Mouse (Mus musculus) embryonic facial prominence, embryonic 11.5 days (tissue): Measurements from ENCODE around the gene Olfml2a. TPM values are rescaled to one million over a fixed set of nuclear protein-coding genes. Genes with fewer than 3 reads are reported as not detected.
"Not testable (repeated sequence)": the region's sequence is repeated elsewhere in the genome, so short reads cannot be mapped to it uniquely, and the experiment has no call there.

ENCODE experiments used
- ATAC-seq: fragments of 200-750 bp; cut with Nextera tagmentation; replicated peaks from 2 replicates; pipeline ENCODE4 v1.8.0; 2017; ENCODE audit warnings: low read depth; ENCODE audit not compliant: insufficient number of reproducible peaks, low FRiP score, low TSS enrichment
- DNase-seq: peaks from one replicate; pipeline ENCODE4 v3.0.0-alpha.2; 2015; ENCODE audit warnings: low spot score
- H3K27ac ChIP-seq: fragments of 300-500 bp; sonication (generic); replicated peaks from 2 replicates; pipeline ENCODE4 v1.5.1; 2014; ENCODE audit warnings: mild to moderate bottlenecking, low read depth, low read length, control low read depth
- H3K27me3 ChIP-seq: fragments of 300-500 bp; sonication (generic); 2 replicates; pipeline ENCODE4 v1.6.1; 2014; ENCODE audit warnings: mild to moderate bottlenecking, low read length, moderate library complexity, mixed read lengths; ENCODE audit not compliant: control insufficient read depth, insufficient read depth
- H3K36me3 ChIP-seq: fragments of 300-500 bp; sonication (generic); replicated peaks from 2 replicates; pipeline ENCODE4 v1.6.1; 2014; ENCODE audit warnings: low read depth, mild to moderate bottlenecking, low read length, moderate library complexity, mixed read lengths; ENCODE audit not compliant: control insufficient read depth, insufficient read depth
- H3K4me1 ChIP-seq: fragments of 300-500 bp; sonication (generic); 2 replicates; pipeline ENCODE4 v1.6.1; 2014; ENCODE audit warnings: low read length, mixed read lengths; ENCODE audit not compliant: control insufficient read depth, insufficient read depth
- H3K4me2 ChIP-seq: fragments of 300-500 bp; sonication (generic); 2 replicates; pipeline ENCODE4 v1.6.1; 2014; ENCODE audit warnings: low read depth, mild to moderate bottlenecking, control low read depth, low read length, moderate library complexity
- H3K4me3 ChIP-seq: fragments of 300-500 bp; sonication (generic); 2 replicates; pipeline ENCODE4 v1.5.1; 2014; ENCODE audit warnings: low read depth, low read length, control low read depth
- H3K9ac ChIP-seq: fragments of 300-500 bp; sonication (generic); replicated peaks from 2 replicates; pipeline ENCODE4 v1.6.1; 2014; ENCODE audit warnings: mild to moderate bottlenecking, control low read depth, low read length
- H3K9me3 ChIP-seq: fragments of 300-500 bp; sonication (generic); replicated peaks from 2 replicates; pipeline ENCODE4 v1.6.1; 2016; ENCODE audit warnings: mild to moderate bottlenecking, low read length, inconsistent platforms, mixed read lengths; ENCODE audit not compliant: control insufficient read depth
- WGBS: fragments of 180-500 bp; shearing (Covaris S2); extraction: QIAGEN DNeasy Blood & Tissue Kit; methylation state at CpG from one replicate; pipeline ENCODE4 v1.1.7; 2014; 5-methylcytosine and 5-hydroxymethylcytosine counted together
- polyA plus RNA-seq: library from polyadenylated mRNA; unstranded; fragments of >200 nt; fragmentation: Nextera tagmentation; extraction: Ambion mirVana; gene quantifications from 2 replicates; pipeline ENCODE4 v1.2.1, GENCODE M21; 2014

The Olfml2a gene
- polyA plus RNA-seq, 1 experiment from 2014 or later: 2.5 TPM

- WGBS: 92% methylated on average over 4 of the region's 5 CpGs
- not testable (repeated sequence) for DNase-seq, H3K27ac ChIP-seq, H3K9me3 ChIP-seq, H3K27me3 ChIP-seq, H3K4me3 ChIP-seq, H3K4me1 ChIP-seq, H3K4me2 ChIP-seq, ATAC-seq, H3K9ac ChIP-seq, H3K36me3 ChIP-seq
Measured at GRCm38 (mm10) chr2:39010144-39010543, 78.4 kb downstream of the Olfml2a start.

- Histone ChIP-seq H3K9ac (no peak overlapping the region), H3K27me3 (no peaks in the 10 kb centered on the region)
Measured at GRCm38 (mm10) chr2:39011264-39011663, 79.5 kb downstream of the Olfml2a start.

GRCm38 (mm10) chr2:39011971-39012370 lies 80.2 kb downstream of the Olfml2a start:
- Histone ChIP-seq H3K4me1 (no peaks in the 10 kb centered on the region; the same call in 1 of the 2 replicates), H3K9ac (no peak overlapping the region)
- 89% methylated on average over 3 of the region's 3 CpGs for WGBS

More at GRCm38 (mm10) chr2:39011264-39011663, 79.5 kb downstream of the Olfml2a start:
- no peak overlapping the region for H3K27ac ChIP-seq
- H3K36me3 ChIP-seq: no peaks in the 10 kb centered on the region; the same call in 1 of the 2 replicates
- H3K4me1 ChIP-seq: no peaks in the 10 kb centered on the region; the same call in 1 of the 2 replicates
- H3K9me3 ChIP-seq: no peaks in the 10 kb centered on the region
- no peak for DNase-seq
- no peak for ATAC-seq
- no peak overlapping the region for H3K4me3 ChIP-seq
- no peak overlapping the region for H3K4me2 ChIP-seq

GRCm38 (mm10) chr2:39012768-39013279 lies 81.0 kb downstream of the Olfml2a start:
- no peak overlapping the region for H3K9ac ChIP-seq
- H3K36me3 ChIP-seq: no peaks in the 10 kb centered on the region; the same call in 1 of the 2 replicates
- H3K4me1 ChIP-seq: no peaks in the 10 kb centered on the region; the same call in 1 of the 2 replicates
- no peaks in the 10 kb centered on the region for H3K27me3 ChIP-seq
- H3K4me2 ChIP-seq: no peak overlapping the region
- no peak for DNase-seq
- 85% methylated on average over 7 of the region's 7 CpGs for WGBS
- no peaks in the 10 kb centered on the region for H3K9me3 ChIP-seq
- H3K4me3 ChIP-seq: no peak overlapping the region
- H3K27ac ChIP-seq: no peak overlapping the region
- no peak for ATAC-seq

More at GRCm38 (mm10) chr2:39011971-39012370, 80.2 kb downstream of the Olfml2a start:
- Histone ChIP-seq H3K27me3 (no peaks in the 10 kb centered on the region), H3K27ac (no peak overlapping the region), H3K4me2 (no peak overlapping the region), H3K9me3 (no peaks in the 10 kb centered on the region), H3K4me3 (no peak overlapping the region), H3K36me3 (no peaks in the 10 kb centered on the region; the same call in 1 of the 2 replicates)
- ATAC-seq (no peak), DNase-seq (no peak)

Other genes starting within 250 kb of the Olfml2a start
- gene Nr5a1, start 217.4 kb upstream of the Olfml2a start, polyA plus RNA-seq: 0.70 and 0.93 TPM in 2 replicates
- gene Nr6a1, start 4.3 kb upstream of the Olfml2a start, polyA plus RNA-seq: 2.2 and 2.5 TPM in 2 replicates
- 0.85 and 1.7 TPM in 2 replicates for gene Wdr38, start 65.5 kb downstream of the Olfml2a start, polyA plus RNA-seq
- gene Arpc5l, start 73.4 kb downstream of the Olfml2a start, polyA plus RNA-seq: 140 TPM in 2 replicates
- gene Rpl35, start 73.6 kb downstream of the Olfml2a start, polyA plus RNA-seq: 1,128 and 1,148 TPM in 2 replicates
- 28.6 and 33.4 TPM in 2 replicates for gene Golga1, start 133.6 kb downstream of the Olfml2a start, polyA plus RNA-seq